Mouse (Mus musculus) cerebellum, adult 2 months (tissue): ENCODE results near the gene Ppp1r12a.

Experiments used
- CTCF ChIP-seq: fragments of 200-500 bp; IDR thresholded peaks from 2 replicates; pipeline ENCODE4 v1.5.1; 2011; ENCODE audit warnings: low read depth, mild to moderate bottlenecking, control low read depth, low read length, moderate library complexity, borderline replicate concordance; ENCODE audit not compliant: insufficient read depth
- POLR2A ChIP-seq: fragments of 200-500 bp; IDR thresholded peaks from 2 replicates; pipeline ENCODE4 v1.6.1; 2011; ENCODE audit warnings: low read length, control low read depth, borderline replicate concordance; ENCODE audit not compliant: insufficient read depth

DNA sequence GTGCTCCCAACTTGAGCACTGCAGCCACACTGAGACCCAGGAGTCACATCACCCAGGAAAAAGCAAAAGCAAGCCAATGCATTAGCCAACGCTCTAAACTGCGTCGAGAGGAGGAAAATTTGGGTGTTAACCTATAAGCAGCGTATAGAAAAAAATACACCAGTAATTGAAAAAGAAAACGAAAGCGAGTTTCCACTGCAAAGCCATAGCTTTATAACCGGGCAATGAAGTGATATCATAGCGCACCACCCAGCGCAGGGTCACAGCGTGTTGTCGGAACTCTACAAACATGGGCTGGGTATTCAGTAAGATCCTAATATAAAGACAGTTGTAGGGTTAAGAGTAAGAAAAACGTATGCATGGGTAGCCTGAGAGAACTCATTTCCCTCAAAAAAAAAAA lies 167.0 kb downstream of the Ppp1r12a start:
- no peak for TF ChIP-seq POLR2A
- TF ChIP-seq CTCF, result no peak
